In the genomic region with DNA sequence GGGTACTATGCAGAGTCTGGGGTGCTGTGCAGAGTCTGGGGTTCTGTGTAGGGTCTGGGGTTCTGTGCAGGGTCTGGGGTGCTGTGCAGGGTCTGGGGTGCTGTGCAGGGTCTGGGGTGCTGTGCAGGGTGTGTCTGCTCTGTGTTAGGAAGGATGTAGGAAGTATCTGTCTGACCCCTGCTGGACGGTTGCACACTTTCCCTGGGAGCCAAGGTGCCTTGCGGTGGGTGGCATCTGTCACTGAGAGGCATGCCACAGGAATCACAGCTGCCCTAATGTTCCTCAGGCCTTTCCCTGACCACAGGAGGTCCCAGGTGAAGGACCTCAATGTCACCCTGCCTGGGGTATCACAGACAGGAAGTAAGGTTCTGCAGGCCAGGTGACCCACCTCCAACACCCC, we compare ENCODE assay signal across 9 mouse cellular contexts.
DNase-seq lines count a peak whose midpoint lies in the region; ATAC-seq and TF ChIP-seq lines count a peak whose summit lies in the region.
"Had no signal": no experiment of that assay in that cellular context is flagged by ENCODE, and none has a peak within 500 bp of the region (broad histone marks: within the 10 kb centered on the region; RNA-seq: fewer than 3 reads in every experiment).

No protein-coding gene starts in this region.

- H3K4me3 ChIP-seq in liver, adult 2 months (ENCODE audit: insufficient read depth, low read depth, low read length), result no peak overlapping the region
- H3K4me3 ChIP-seq in liver, embryonic 11.5 days (ENCODE audit: low read depth, low read length), result no peak overlapping the region
- H3K4me3 ChIP-seq in midbrain, embryonic 14.5 days (replicated peaks; ENCODE audit: low read depth, low read length), result no peak overlapping the region

- peak; percentile 35; the same call in 1 of the 2 replicates for TF ChIP-seq CTCF in liver, adult 2 months (IDR thresholded peaks at IDR 0.05; ENCODE audit: low read depth, low read length)
- TF ChIP-seq CTCF in brain, embryonic 14.5 days (IDR thresholded peaks at IDR 0.05; ENCODE audit: borderline replicate concordance, extremely low read depth, insufficient read depth, insufficient read length), result peak; percentile 42; the same call in 1 of the 2 replicates

- no peak overlapping the region for H3K4me2 ChIP-seq in liver, embryonic 11.5 days
- 0 out of 2 replicates have a peak overlapping the region, but pooled peaks have one; percentile 57 for H3K4me2 ChIP-seq in midbrain, embryonic 14.5 days (ENCODE audit: low read length)

- H3K79me2 ChIP-seq in liver, adult 2 months (ENCODE audit: control insufficient read depth, insufficient read depth, low read length), result peaks cover 54% of the 10 kb centered on the region

- no peak overlapping the region for H3K9ac ChIP-seq in liver, adult 2 months (ENCODE audit: low read depth, low read length)
- no peak overlapping the region for H3K9ac ChIP-seq in liver, embryonic 11.5 days (ENCODE audit: low read depth, low read length)
- H3K9ac ChIP-seq in midbrain, embryonic 14.5 days (replicated peaks; ENCODE audit: low read length), result 0 out of 2 replicates have a peak overlapping the region, but pooled peaks have one; percentile 2

- no peak overlapping the region for H3K27ac ChIP-seq in liver, adult 2 months (replicated peaks; ENCODE audit: insufficient read depth, low read depth, low read length)
- no peak overlapping the region for H3K27ac ChIP-seq in liver, embryonic 11.5 days (ENCODE audit: low read depth, low read length)
- H3K27ac ChIP-seq in midbrain, embryonic 14.5 days (replicated peaks; ENCODE audit: low read depth, low read length), result no peak overlapping the region

- peaks cover 26% of the 10 kb centered on the region for H3K4me1 ChIP-seq in liver, adult 2 months (ENCODE audit: control insufficient read depth, insufficient read depth, low read length)
- peaks cover 91% of the 10 kb centered on the region for H3K4me1 ChIP-seq in liver, embryonic 11.5 days (replicated peaks; ENCODE audit: control insufficient read depth, insufficient read depth, low read length)
- peaks cover 88% of the 10 kb centered on the region for H3K4me1 ChIP-seq in midbrain, embryonic 14.5 days (ENCODE audit: control insufficient read depth, insufficient read depth, low read length)

- no peak for ATAC-seq in liver, embryonic 11.5 days (replicated peaks; ENCODE audit: low FRiP score)
- ATAC-seq in midbrain, embryonic 14.5 days (ENCODE audit: low FRiP score, low TSS enrichment), result no peak
- ATAC-seq in granulocyte monocyte progenitor cell, adult 5-6 weeks (replicated peaks; ENCODE audit: poor library complexity, severe bottlenecking), result no peak

- WGBS in liver, adult 2 months, result 74% methylated on average over 2 of the region's 2 CpGs
- 62% methylated on average over 2 of the region's 2 CpGs for WGBS in liver, embryonic 11.5 days
- WGBS in midbrain, embryonic 14.5 days, result 43% methylated on average over 2 of the region's 2 CpGs

- H3K27me3 ChIP-seq in liver, adult 2 months (ENCODE audit: control insufficient read depth, insufficient read depth, low read length), result no peaks in the 10 kb centered on the region
- no peaks in the 10 kb centered on the region for H3K27me3 ChIP-seq in liver, embryonic 11.5 days (replicated peaks; ENCODE audit: control insufficient read depth, insufficient read depth, low read length)
- no peaks in the 10 kb centered on the region for H3K27me3 ChIP-seq in midbrain, embryonic 14.5 days (ENCODE audit: control insufficient read depth, insufficient read depth, low read length)

- no peaks in the 10 kb centered on the region for H3K9me3 ChIP-seq in liver, embryonic 11.5 days (ENCODE audit: control insufficient read depth, low read length)
- no peaks in the 10 kb centered on the region for H3K9me3 ChIP-seq in midbrain, embryonic 14.5 days (ENCODE audit: control insufficient read depth, low read length)

- peak; percentile 56 for DNase-seq in cerebellum, adult 9-10 months
- no peak for DNase-seq in cerebellum, adult 18-20 months
- no peak for DNase-seq in liver, adult 2 months (ENCODE audit: extremely low read depth, low read depth, low spot score)
- no peak for DNase-seq in liver, embryonic 11.5 days (ENCODE audit: low spot score)
- DNase-seq in brain, embryonic 14.5 days (ENCODE audit: low read depth), result no peak
- no peak for DNase-seq in midbrain, embryonic 14.5 days
- DNase-seq in layer of hippocampus, adult 18-20 months (ENCODE audit: low spot score in 2 of 2), result no peak
- DNase-seq: heart, postnatal 36 days had no signal

- no peaks in the 10 kb centered on the region for H3K36me3 ChIP-seq in liver, adult 2 months (ENCODE audit: control insufficient read depth, insufficient read depth, low read length)
- H3K36me3 ChIP-seq in liver, embryonic 11.5 days (ENCODE audit: control insufficient read depth, insufficient read depth, low read length), result no peaks in the 10 kb centered on the region
- no peaks in the 10 kb centered on the region for H3K36me3 ChIP-seq in midbrain, embryonic 14.5 days (ENCODE audit: control insufficient read depth, insufficient read depth, low read length)

- no peak for TF ChIP-seq POLR2A in liver, adult 2 months (IDR thresholded peaks at IDR 0.05; ENCODE audit: extremely low read depth, insufficient read depth, low read length)
- TF ChIP-seq POLR2A in brain, embryonic 14.5 days (IDR thresholded peaks at IDR 0.05; ENCODE audit: borderline replicate concordance, extremely low read depth, insufficient read depth, insufficient read length, poor library complexity, severe bottlenecking), result no peak
